Mouse (Mus musculus) layer of hippocampus, postnatal 10 days (tissue): ENCODE results near the gene Dtl. TPM values are rescaled to one million over a fixed set of nuclear protein-coding genes. Genes with fewer than 3 reads are reported as not detected.
"Not testable (repeated sequence)": the region's sequence is repeated elsewhere in the genome, so short reads cannot be mapped to it uniquely, and the experiment has no call there.

ENCODE experiments used
- DNase-seq, 2 experiments: peaks; one replicate each; pipeline ENCODE4 v3.0.0; 2021; ENCODE audit warnings: low spot score in 2 of 2
- total RNA-seq, 2 experiments: library from RNA; stranded (reverse); gene quantifications; 2 replicates each; pipeline ENCODE4 v1.2.3; 2021

Dtl gene
- total RNA-seq, 2 experiments from 2014 or later, result 2.1 to 3.0 TPM

DNA sequence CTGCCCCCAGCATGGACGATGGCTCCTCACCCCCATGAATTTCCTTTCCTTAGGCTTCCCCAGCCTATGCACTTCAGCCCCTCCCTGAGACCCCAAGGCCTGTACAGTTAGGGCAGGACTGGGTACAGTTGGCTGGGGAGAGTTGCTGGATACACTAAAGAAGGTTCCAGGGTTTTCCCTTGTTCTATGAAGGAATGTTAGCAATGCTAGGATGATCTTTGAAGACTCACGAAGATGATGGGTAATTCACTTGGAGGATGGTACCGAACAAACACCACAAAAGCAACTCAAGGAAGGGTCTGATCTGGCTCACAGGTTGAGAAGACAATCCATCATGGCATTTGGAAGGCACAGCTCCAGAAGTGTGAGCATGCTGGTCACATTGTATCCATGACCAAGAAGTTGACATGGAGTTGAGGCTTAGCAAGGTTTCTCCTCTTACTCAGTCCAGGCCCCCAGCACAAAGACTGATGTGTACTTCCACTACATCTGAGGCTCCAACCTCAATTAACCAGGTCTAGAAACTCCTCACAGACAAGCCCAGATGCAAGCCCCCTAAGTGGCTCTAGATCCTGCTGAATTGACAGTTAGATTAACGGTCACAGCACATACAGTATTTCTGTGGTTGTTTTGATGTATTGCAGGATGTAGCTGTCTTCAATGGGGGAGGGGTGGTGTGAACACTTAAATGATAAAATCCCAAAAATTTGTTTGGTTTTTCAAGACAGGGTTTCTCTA lies 55.8 kb downstream of the Dtl start:
- DNase-seq, result no peak

DNA sequence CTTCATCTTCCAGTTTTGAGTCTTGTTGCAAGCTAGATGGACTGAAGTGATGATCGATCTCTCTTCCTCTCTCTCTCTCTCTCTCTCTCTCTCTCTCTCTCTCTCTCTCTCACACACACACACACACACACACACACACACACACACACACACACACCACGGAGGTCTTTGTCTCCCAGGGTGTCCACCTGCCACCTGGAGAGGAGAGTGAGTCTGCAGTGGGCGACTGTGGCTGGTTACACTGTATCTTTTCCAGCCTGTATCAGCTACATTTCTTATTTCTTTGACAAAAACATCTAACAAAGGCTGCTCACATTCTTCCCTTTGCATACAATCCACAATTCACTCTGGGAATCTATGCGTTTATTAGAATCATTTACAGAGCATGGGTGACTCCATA lies 56.4 kb downstream of the Dtl start:
- DNase-seq, result no peak

- DNase-seq, result no peak
Measured at GRCm38 (mm10) chr1:191517969-191518368, 57.4 kb downstream of the Dtl start.

DNA sequence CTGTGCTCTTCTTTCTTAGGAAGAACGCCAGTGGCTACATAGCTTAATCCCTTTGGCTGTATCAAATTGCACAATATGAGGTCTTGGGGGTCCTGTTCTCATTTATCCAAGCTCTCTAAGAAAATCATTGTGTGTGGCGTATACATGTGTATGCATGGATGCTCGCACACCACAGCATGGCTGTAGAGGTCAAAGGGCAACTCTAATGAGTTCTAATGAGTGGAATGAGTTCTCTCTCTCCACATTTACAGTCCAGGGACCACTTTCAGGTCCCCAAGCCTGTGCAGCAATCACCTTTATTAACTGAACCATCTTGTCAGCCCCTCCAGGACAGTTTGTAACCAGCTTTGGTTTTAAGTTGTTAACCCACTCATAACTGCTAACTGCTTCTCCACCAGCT lies 58.3 kb downstream of the Dtl start:
- DNase-seq, result no peak

DNA sequence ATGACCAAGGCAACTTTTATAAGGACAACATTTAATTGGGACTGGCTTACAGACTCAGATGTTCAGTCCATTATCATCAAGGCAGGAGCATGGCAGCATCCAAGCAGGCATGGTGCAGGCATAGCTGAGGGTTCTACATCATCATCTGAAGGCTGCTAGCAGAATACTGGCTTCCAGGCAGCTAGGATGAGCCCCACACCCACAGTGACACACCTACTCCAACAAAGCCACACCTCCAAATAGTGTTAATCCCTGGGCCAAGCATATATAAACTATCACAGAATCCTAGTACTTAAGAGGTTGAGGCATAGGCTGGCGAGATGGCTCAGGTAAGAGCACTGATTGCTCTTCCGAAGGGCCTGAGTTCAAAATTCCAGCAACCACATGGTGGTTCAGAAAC lies 59.0 kb downstream of the Dtl start:
- not testable (repeated sequence) for DNase-seq

DNA sequence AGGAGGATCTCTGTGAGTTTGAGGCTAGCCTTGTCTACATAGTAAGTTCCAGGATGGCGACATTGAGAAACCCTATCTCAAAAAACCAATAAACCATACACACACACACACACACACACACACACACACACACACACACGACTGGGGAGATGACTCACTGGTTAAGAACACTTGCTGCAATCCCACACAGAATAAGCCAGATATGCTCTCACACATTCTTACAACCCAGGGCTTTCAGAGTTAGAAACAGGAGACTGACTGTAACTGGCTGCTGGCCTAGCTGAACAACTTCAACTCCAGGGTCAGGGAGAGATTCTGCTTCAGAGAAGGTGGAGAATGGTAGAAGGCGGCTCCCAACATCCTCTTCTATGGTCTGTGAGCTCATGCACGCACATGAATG lies 62.1 kb downstream of the Dtl start:
- no peak for DNase-seq

DNA sequence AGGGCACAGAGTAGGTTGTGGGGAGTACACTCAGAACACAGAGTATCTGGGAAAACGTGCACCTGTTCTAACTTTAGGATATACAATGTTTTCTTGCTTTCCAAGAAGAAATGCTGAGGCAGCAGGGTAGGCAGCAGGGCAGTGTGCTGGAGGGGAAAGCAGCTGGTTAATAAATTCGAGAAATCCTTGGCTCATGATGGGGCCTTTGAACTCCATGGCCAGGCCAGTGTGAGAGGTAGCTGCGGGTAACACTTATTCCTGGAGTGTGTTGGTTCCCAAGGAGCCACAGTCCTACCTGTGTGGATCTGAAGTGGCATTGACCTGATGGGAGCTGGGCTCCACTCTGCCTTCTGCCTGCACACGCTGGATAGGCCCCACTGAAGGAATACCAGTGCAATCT lies 63.0 kb downstream of the Dtl start:
- no peak for DNase-seq

DNA sequence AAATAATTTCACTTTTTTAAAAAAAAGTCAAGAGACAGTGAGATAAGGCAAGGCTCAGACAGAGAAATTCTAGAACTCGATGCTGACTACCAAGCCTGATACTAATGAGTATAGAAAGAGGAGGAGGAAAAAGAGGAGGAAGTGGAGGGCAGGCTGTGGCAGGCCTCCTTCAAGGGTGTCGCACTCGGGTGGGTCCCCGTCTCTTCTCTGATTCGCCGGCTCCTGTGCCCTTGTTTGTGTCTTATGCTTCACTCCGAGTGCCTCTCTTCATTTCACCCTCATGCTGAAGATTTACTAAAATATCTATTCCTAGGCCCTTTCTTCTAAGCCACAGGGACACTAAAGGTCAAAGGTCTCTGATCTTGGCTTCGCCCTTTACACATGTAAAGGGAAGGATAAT lies 63.8 kb downstream of the Dtl start:
- DNase-seq, result no peak

DNA sequence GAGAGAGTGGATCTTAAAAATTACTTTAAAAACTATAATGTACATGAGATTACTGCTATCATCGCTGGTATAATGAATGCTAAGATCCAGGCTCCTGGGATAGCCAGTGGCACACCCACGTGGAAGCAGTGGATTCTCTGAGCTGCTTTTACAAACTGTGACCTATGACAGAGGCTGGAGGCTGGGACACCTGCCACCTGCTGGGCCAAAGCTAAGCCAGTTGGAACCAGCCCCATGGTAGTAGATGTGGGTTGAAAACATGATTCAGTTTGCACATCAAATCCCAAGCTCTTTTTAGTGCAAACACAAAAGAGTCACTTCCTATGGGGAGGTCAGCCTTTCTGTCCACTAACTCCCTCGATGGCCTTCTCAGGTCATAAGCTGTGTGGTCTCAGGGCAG lies 65.5 kb downstream of the Dtl start:
- no peak for DNase-seq

GRCm38 (mm10) chr1:191509131-191509530 lies 66.2 kb downstream of the Dtl start:
- no peak for DNase-seq

DNA sequence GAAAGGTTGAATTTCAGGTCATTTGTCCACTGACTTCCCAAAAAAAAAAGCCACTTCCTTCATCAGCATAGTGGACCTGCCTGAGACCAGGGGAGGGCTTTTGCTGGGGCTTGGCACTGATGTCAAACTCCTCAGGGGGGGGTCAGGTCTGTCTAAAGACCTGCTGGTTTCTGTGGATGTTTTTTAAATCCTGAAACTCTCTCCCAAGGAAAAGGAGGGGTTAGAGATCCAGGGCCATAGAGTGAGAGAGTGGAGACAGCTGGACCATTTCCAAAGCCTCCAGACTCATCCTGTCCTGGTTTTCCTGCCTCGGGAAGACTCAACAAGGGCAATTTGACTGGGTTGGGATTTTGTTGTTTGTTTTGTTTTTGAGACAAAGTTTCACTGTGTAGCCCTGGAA lies 68.6 kb downstream of the Dtl start:
- no peak for DNase-seq

DNA sequence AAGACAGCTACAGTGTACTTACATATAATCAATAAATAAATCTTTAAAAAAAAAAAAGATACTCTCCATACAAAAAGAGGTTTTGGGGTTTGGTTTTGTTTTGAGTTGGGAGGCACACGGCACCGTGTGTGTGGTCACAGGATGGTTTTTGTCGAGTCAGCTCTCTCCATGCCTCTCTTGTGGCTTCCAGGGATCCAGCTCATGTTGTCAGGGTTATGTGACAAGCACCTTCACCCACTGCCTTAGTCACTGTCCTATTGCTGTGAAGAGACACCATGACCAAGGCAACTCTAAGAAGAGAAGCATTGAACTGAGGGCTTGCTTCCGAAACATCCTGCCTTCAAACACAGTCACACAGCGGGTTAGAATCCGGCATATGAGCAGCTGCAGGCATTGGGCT lies 75.7 kb downstream of the Dtl start:
- no peak for DNase-seq

- DNase-seq, result no peak
Measured at GRCm38 (mm10) chr1:191498271-191498955, 76.9 kb downstream of the Dtl start.

GRCm38 (mm10) chr1:191496676-191497075 lies 78.7 kb downstream of the Dtl start:
- no peak for DNase-seq

DNA sequence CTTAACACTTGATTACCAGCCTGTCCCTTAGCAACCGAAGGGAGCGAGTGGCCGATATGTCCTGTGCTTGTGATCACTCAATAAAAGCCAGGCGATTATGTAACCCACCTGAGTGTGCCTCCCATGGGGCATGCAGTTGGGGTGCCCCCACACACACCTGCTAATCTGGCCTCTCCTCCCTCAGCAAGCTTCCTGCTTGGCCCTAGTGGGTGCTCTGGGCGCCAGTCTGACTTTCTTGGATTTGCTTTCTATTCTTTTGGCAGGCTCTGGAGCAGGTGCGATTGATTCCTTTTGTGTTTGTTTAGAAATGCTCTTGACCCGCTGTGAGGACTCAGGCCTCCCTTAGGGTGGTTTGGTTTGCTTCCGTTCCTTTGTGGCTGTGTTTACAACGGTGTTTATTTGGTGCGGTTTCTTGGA lies 80.3 kb downstream of the Dtl start:
- no peak for DNase-seq

DNA sequence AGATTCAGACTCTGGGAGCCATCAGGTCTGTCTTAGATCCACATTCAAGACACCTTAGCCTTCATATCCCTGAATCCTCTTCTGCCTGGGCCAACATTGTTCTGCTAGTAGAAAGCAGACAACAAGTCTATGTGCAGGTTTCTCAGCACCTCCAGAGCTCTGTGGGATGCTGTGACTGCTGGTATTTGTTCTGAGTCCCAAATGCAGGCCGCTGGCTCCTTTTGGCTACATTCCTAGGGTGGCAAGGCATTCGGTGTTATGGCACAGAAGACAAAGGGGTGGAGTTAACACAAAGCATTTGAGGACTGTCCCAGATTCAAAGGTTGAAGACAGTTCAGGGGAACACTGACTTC lies 81.1 kb downstream of the Dtl start:
- DNase-seq, result no peak

DNA sequence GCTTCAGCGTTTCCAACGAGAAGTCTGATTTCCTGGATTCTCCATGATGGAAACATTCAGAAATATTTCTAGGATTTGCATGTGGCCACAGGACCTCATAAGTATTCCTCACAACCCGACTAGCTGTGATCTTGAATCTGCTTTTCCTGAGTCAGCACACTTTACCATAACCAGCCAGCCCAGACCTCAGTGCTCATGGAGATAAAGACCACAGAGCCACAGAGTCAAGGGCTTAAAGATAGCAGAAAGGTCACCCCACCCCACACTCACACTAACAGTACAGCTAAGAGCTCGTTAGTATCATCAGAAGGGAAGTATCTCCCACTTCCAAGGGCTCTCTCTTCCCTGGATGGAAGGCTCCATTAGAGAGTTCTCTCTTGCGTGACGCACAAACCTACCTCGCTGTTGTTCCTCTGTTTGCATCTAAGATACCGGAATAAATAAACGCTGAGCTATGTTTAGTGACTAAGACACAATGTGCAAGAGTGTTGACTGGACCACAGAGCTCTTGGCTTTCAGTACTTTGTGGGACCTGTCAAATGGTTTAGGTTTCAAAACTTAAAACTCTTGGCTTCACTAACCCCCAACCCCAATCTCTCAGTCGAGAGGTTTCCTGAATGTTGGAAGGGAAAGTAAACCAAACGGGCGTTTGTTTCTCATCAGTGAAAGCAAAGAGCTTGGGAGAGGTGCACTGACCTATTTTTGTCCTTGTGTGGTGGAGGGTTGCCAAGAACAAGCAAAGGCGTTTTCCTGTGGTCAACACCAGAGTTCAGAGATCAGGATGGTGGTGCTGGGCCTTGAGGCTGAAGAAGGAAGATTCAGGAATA lies 81.7 kb downstream of the Dtl start:
- no peak for DNase-seq

- DNase-seq, result no peak
Measured at GRCm38 (mm10) chr1:191490446-191490845, 84.9 kb downstream of the Dtl start.
